Mouse (Mus musculus) heart, postnatal 25 days (tissue): ENCODE data around the gene Fbxl18. TPM values are rescaled to one million over a fixed set of nuclear protein-coding genes. Genes with fewer than 3 reads are reported as not detected.

Experiments used
- DNase-seq: peaks from one replicate; pipeline ENCODE4 v3.0.0; 2022; ENCODE audit warnings: low spot score
- intact Hi-C: fragments of 180-260 bp; cut with DNase I; formaldehyde crosslinking; loops from one replicate; pipeline ENCODE4 v1.15.1; 2025
- total RNA-seq, 2 experiments: library from RNA; stranded (reverse); gene quantifications; 2 replicates each; pipeline ENCODE4 v1.2.3; 2021

Fbxl18 gene
- total RNA-seq, 2 experiments from 2014 or later: 5.4 to 6.0 TPM

- intact Hi-C loops: no loop called here
- DNase-seq: peak; percentile 89
These were observed 25.3 kb upstream of the Fbxl18 start for GRCm38 (mm10) chr5:142920311-142921073.

- intact Hi-C loops: no loop called here
- no peak for DNase-seq
These were observed 22.2 kb upstream of the Fbxl18 start for GRCm38 (mm10) chr5:142917402-142917801.

GRCm38 (mm10) chr5:142916593-142916992 lies 21.4 kb upstream of the Fbxl18 start:
- intact Hi-C loops: no loop called here
- no peak for DNase-seq

GRCm38 (mm10) chr5:142915231-142915630 lies 20.0 kb upstream of the Fbxl18 start:
- intact Hi-C loops: no loop called here
- no peak for DNase-seq

- intact Hi-C loops: no loop called here
- DNase-seq: no peak
These were observed 17.5 kb upstream of the Fbxl18 start for GRCm38 (mm10) chr5:142912739-142913138.

- intact Hi-C loops: no loop called here
- no peak for DNase-seq
These were observed 17.1 kb upstream of the Fbxl18 start for GRCm38 (mm10) chr5:142912320-142912719.

- intact Hi-C loops: no loop called here
- DNase-seq: no peak
These were observed 16.4 kb upstream of the Fbxl18 start for GRCm38 (mm10) chr5:142911629-142912028.

- DNase-seq: peak; percentile 48
- intact Hi-C loops: loop anchor here (2.0 to 5.0 kb wide), 2 partner anchors 17 to 87 kb away; no protein-coding TSS in a partner anchor
These were observed 14.5 kb upstream of the Fbxl18 start for GRCm38 (mm10) chr5:142909576-142910278.

GRCm38 (mm10) chr5:142908941-142909575 lies 13.8 kb upstream of the Fbxl18 start:
- intact Hi-C loops: loop anchor here (2.0 to 5.0 kb wide), 2 partner anchors 18 to 87 kb away; no protein-coding TSS in a partner anchor
- DNase-seq: no peak

- peak; percentile 49 for DNase-seq
- intact Hi-C loops: loop anchor here (2.0 to 5.0 kb wide), 2 partner anchors 19 to 86 kb away; no protein-coding TSS in a partner anchor
These were observed 12.8 kb upstream of the Fbxl18 start for GRCm38 (mm10) chr5:142907803-142908559.

GRCm38 (mm10) chr5:142907048-142907802 lies 12.0 kb upstream of the Fbxl18 start:
- DNase-seq: peak; percentile 56
- intact Hi-C loops: loop anchor here (5.0 kb wide), 1 partner anchor 85 kb away; no protein-coding TSS in a partner anchor

GRCm38 (mm10) chr5:142906532-142907047 lies 11.4 kb upstream of the Fbxl18 start, which contains the start of gene Actb:
Actb (minus strand) TSS chr5:142906754.
- intact Hi-C loops: loop anchor here (5.0 kb wide), 1 partner anchor 84 kb away; no protein-coding TSS in a partner anchor
- DNase-seq: peak; percentile 96

GRCm38 (mm10) chr5:142905725-142906531 lies 10.7 kb upstream of the Fbxl18 start:
- peak; percentile 99 for DNase-seq
- intact Hi-C loops: loop anchor here (1.0 to 5.0 kb wide), 2 partner anchors 26 to 84 kb away; no protein-coding TSS in a partner anchor

GRCm38 (mm10) chr5:142905038-142905695 lies 9.9 kb upstream of the Fbxl18 start:
- intact Hi-C loops: loop anchor here (1.0 to 5.0 kb wide), 2 partner anchors 27 to 83 kb away; no protein-coding TSS in a partner anchor
- DNase-seq: no peak

- intact Hi-C loops: loop anchor here (1.0 to 5.0 kb wide), 2 partner anchors 28 to 82 kb away; no protein-coding TSS in a partner anchor
- DNase-seq: no peak
These were observed 9.2 kb upstream of the Fbxl18 start for GRCm38 (mm10) chr5:142904208-142905037.

- DNase-seq: no peak
- intact Hi-C loops: no loop called here
These were observed 8.4 kb upstream of the Fbxl18 start for GRCm38 (mm10) chr5:142903470-142904207.
